17 mouse cellular contexts compared by ENCODE assay signal in the genomic region with DNA sequence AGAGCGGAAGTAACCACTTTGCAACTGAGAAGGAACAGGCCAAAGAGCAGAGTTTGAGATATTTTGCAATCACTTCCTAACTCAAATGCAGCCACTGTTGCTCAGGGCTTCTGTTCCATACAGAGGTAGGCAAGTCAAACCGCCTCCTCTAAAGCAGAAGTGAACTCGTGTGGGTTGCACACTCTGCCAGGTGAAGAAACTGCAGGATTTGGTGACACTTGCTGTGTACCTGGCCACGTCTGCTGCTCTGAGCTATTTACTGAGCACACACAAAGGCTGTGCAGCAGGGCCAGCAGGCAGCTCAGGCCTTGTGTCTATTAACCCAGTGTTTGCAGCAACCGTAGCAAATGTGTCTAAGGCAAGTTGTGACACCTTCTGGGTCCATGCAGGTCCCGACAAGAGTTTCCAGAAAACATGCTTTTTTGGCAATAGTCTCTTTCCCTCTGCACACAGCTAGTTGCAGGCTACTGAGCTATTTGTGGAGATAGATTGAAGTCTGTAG. TPM values are rescaled to one million over a fixed set of nuclear protein-coding genes. Genes with fewer than 3 reads are reported as not detected.
A peak's percentile ranks its signal among the peaks of the same experiment; 100 is the strongest.
DNase-seq lines count a peak whose midpoint lies in the region; ATAC-seq and TF ChIP-seq lines count a peak whose summit lies in the region.
"Had no signal": no experiment of that assay in that cellular context is flagged by ENCODE, and none has a peak within 500 bp of the region (broad histone marks: within the 10 kb centered on the region; RNA-seq: fewer than 3 reads in every experiment).

No protein-coding gene starts in this region.

- H3K4me2 ChIP-seq in embryonic facial prominence, embryonic 12.5 days (replicated peaks): no peak overlapping the region
- H3K4me2 ChIP-seq in midbrain, embryonic 11.5 days: no peak overlapping the region
- no peak overlapping the region for H3K4me2 ChIP-seq in midbrain, postnatal 0 days (ENCODE audit: low read depth, low read length, poor library complexity, severe bottlenecking)
- H3K4me2 ChIP-seq in liver, postnatal 0 days (ENCODE audit: low read depth, low read length): no peak overlapping the region
- no peak overlapping the region for H3K4me2 ChIP-seq in intestine, embryonic 16.5 days (ENCODE audit: low read depth, low read length)
- H3K4me2 ChIP-seq: heart, embryonic 15.5 days; midbrain, embryonic 12.5 days had no signal

- DNase-seq in embryonic facial prominence, embryonic 10.5 days (ENCODE audit: low spot score): no peak
- DNase-seq in midbrain, embryonic 11.5 days (ENCODE audit: low spot score, missing footprints): peak; percentile 72
- no peak for DNase-seq in midbrain, postnatal 0 days (ENCODE audit: low spot score)
- peak; percentile 48 for DNase-seq in liver, postnatal 0 days
- DNase-seq in testis, postnatal 10 days (ENCODE audit: low spot score): no peak
- no peak for DNase-seq in embryo, embryonic 10 days (ENCODE audit: low spot score)
- DNase-seq: adrenal gland, postnatal 25 days; cerebellum, postnatal 25 days; lung, postnatal 14 days; thymus, adult 18-20 months had no signal

- no peak overlapping the region for H3K4me3 ChIP-seq in embryonic facial prominence, embryonic 12.5 days
- no peak overlapping the region for H3K4me3 ChIP-seq in embryonic facial prominence, embryonic 10.5 days
- no peak overlapping the region for H3K4me3 ChIP-seq in midbrain, embryonic 11.5 days (ENCODE audit: low read depth, low read length)
- no peak overlapping the region for H3K4me3 ChIP-seq in midbrain, postnatal 0 days (ENCODE audit: low read depth, low read length)
- H3K4me3 ChIP-seq in liver, postnatal 0 days (ENCODE audit: low read depth, low read length): no peak overlapping the region
- H3K4me3 ChIP-seq in intestine, embryonic 16.5 days (ENCODE audit: low read length): no peak overlapping the region
- H3K4me3 ChIP-seq: heart, embryonic 15.5 days; midbrain, embryonic 12.5 days had no signal

- TF ChIP-seq CTCF in midbrain, postnatal 0 days (IDR thresholded peaks at IDR 0.05): no peak
- TF ChIP-seq CTCF in liver, postnatal 0 days (IDR thresholded peaks at IDR 0.05; ENCODE audit: low read depth): no peak

- 78% methylated on average over 6 of the region's 6 CpGs for WGBS in embryonic facial prominence, embryonic 12.5 days
- whole genome bisulfite sequencing in embryonic facial prominence, embryonic 10.5 days: 85% methylated on average over 6 of the region's 6 CpGs
- WGBS in midbrain, embryonic 11.5 days: 89% methylated on average over 6 of the region's 6 CpGs
- 87% methylated on average over 6 of the region's 6 CpGs for WGBS in midbrain, postnatal 0 days
- WGBS in liver, postnatal 0 days (ENCODE audit: insufficient replicate concordance): 41% methylated on average over 6 of the region's 6 CpGs
- WGBS in intestine, embryonic 16.5 days: 77% methylated on average over 6 of the region's 6 CpGs

- no peak overlapping the region for H3K9ac ChIP-seq in embryonic facial prominence, embryonic 12.5 days
- no peak overlapping the region for H3K9ac ChIP-seq in midbrain, embryonic 11.5 days (ENCODE audit: low read length)
- no peak overlapping the region for H3K9ac ChIP-seq in midbrain, postnatal 0 days (replicated peaks; ENCODE audit: low read length, poor library complexity, severe bottlenecking)
- H3K9ac ChIP-seq in liver, postnatal 0 days (replicated peaks): no peak overlapping the region
- H3K9ac ChIP-seq in intestine, embryonic 16.5 days (ENCODE audit: low read depth, low read length): no peak overlapping the region
- H3K9ac ChIP-seq: heart, embryonic 15.5 days; midbrain, embryonic 12.5 days had no signal

- H3K36me3 ChIP-seq in embryonic facial prominence, embryonic 12.5 days: no peaks in the 10 kb centered on the region
- H3K36me3 ChIP-seq in embryonic facial prominence, embryonic 10.5 days (replicated peaks): no peaks in the 10 kb centered on the region
- no peaks in the 10 kb centered on the region for H3K36me3 ChIP-seq in midbrain, embryonic 11.5 days (ENCODE audit: control insufficient read depth, insufficient read depth, low read length)
- H3K36me3 ChIP-seq in midbrain, postnatal 0 days (ENCODE audit: insufficient read depth, low read length): 0 out of 2 replicates have a peak, but pooled peaks cover 11% of the 10 kb centered on the region
- H3K36me3 ChIP-seq in liver, postnatal 0 days (replicated peaks; ENCODE audit: insufficient read depth, low read length): no peaks in the 10 kb centered on the region
- H3K36me3 ChIP-seq in intestine, embryonic 16.5 days (ENCODE audit: control insufficient read depth, insufficient read depth, low read length): no peaks in the 10 kb centered on the region
- H3K36me3 ChIP-seq: heart, embryonic 15.5 days; midbrain, embryonic 12.5 days had no signal

- no peaks in the 10 kb centered on the region for H3K9me3 ChIP-seq in embryonic facial prominence, embryonic 12.5 days
- H3K9me3 ChIP-seq in embryonic facial prominence, embryonic 10.5 days: no peaks in the 10 kb centered on the region
- H3K9me3 ChIP-seq in midbrain, embryonic 11.5 days (ENCODE audit: control insufficient read depth, low read length): no peaks in the 10 kb centered on the region
- H3K9me3 ChIP-seq in midbrain, postnatal 0 days (ENCODE audit: low read length): no peaks in the 10 kb centered on the region
- no peaks in the 10 kb centered on the region for H3K9me3 ChIP-seq in liver, postnatal 0 days (ENCODE audit: low read length)
- H3K9me3 ChIP-seq in intestine, embryonic 16.5 days (ENCODE audit: control insufficient read depth, low read length): no peaks in the 10 kb centered on the region
- H3K9me3 ChIP-seq: heart, embryonic 15.5 days; midbrain, embryonic 12.5 days had no signal

- peaks cover 6% of the 10 kb centered on the region for H3K4me1 ChIP-seq in embryonic facial prominence, embryonic 12.5 days
- peaks cover 26% of the 10 kb centered on the region for H3K4me1 ChIP-seq in embryonic facial prominence, embryonic 10.5 days
- no peaks in the 10 kb centered on the region; the same call in 1 of the 2 replicates for H3K4me1 ChIP-seq in midbrain, embryonic 11.5 days (ENCODE audit: control insufficient read depth, insufficient read depth, low read length)
- H3K4me1 ChIP-seq in midbrain, postnatal 0 days (ENCODE audit: insufficient read depth, low read length): 0 out of 2 replicates have a peak, but pooled peaks cover 3% of the 10 kb centered on the region
- 0 out of 2 replicates have a peak, but pooled peaks cover 4% of the 10 kb centered on the region for H3K4me1 ChIP-seq in liver, postnatal 0 days (ENCODE audit: insufficient read depth)
- H3K4me1 ChIP-seq in intestine, embryonic 16.5 days (ENCODE audit: control insufficient read depth, insufficient read depth, low read length): peaks cover 5% of the 10 kb centered on the region
- H3K4me1 ChIP-seq: heart, embryonic 15.5 days had no signal

- TF ChIP-seq EP300 in liver, postnatal 0 days (IDR thresholded peaks at IDR 0.05; ENCODE audit: low read depth): no peak

- H3K27ac ChIP-seq in embryonic facial prominence, embryonic 12.5 days: peak overlapping the region; percentile 41; the same call in 1 of the 2 replicates
- no peak overlapping the region for H3K27ac ChIP-seq in embryonic facial prominence, embryonic 10.5 days (replicated peaks)
- no peak overlapping the region for H3K27ac ChIP-seq in midbrain, embryonic 11.5 days (ENCODE audit: low read depth, low read length)
- H3K27ac ChIP-seq in midbrain, postnatal 0 days (ENCODE audit: low read depth, low read length): no peak overlapping the region
- H3K27ac ChIP-seq in liver, postnatal 0 days (ENCODE audit: low read depth): peak overlapping the region; percentile 26; the same call in 1 of the 2 replicates
- H3K27ac ChIP-seq in intestine, embryonic 16.5 days (ENCODE audit: low read length): no peak overlapping the region
- H3K27ac ChIP-seq: heart, embryonic 15.5 days; midbrain, embryonic 12.5 days had no signal

- H3K27me3 ChIP-seq in embryonic facial prominence, embryonic 12.5 days: peaks cover under 1% of the 10 kb centered on the region; the same call in 1 of the 2 replicates
- peaks cover 28% of the 10 kb centered on the region; the same call in 1 of the 2 replicates for H3K27me3 ChIP-seq in embryonic facial prominence, embryonic 10.5 days (replicated peaks; ENCODE audit: low read depth, poor library complexity, severe bottlenecking)
- no peaks in the 10 kb centered on the region for H3K27me3 ChIP-seq in midbrain, embryonic 11.5 days (ENCODE audit: control insufficient read depth, insufficient read depth, low read length)
- no peaks in the 10 kb centered on the region for H3K27me3 ChIP-seq in midbrain, postnatal 0 days (ENCODE audit: insufficient read depth, low read length)
- no peaks in the 10 kb centered on the region for H3K27me3 ChIP-seq in liver, postnatal 0 days (ENCODE audit: insufficient read depth, low read length)
- H3K27me3 ChIP-seq in intestine, embryonic 16.5 days (replicated peaks; ENCODE audit: control insufficient read depth, insufficient read depth, low read length): no peaks in the 10 kb centered on the region; the same call in 1 of the 2 replicates

- no peak for ATAC-seq in embryonic facial prominence, embryonic 12.5 days (ENCODE audit: insufficient number of reproducible peaks, insufficient read depth, low FRiP score, low TSS enrichment)
- no peak for ATAC-seq in midbrain, embryonic 11.5 days (ENCODE audit: low FRiP score)
- no peak for ATAC-seq in midbrain, postnatal 0 days (ENCODE audit: low FRiP score)
- ATAC-seq in liver, postnatal 0 days: peak; percentile 49
- ATAC-seq in intestine, embryonic 16.5 days: no peak
- ATAC-seq: inflammation-experienced regulatory T-cells, adult 6 months had no signal

RNA-seq across cellular contexts. Expression of gene Kcnip3, which starts 15.7 kb away (rescaled TPM):
- 2.2 TPM in 2 replicates for polyA plus RNA-seq in embryonic facial prominence, embryonic 12.5 days (2016; fragmentation: Nextera tagmentation; extraction: Ambion mirVana)
- 1.8 TPM in 2 replicates for polyA plus RNA-seq in embryonic facial prominence, embryonic 10.5 days (2016; fragmentation: Nextera tagmentation; extraction: Ambion mirVana)
- 3.9 and 4.4 TPM in 2 replicates for polyA plus RNA-seq in midbrain, embryonic 11.5 days (2014; fragmentation: Nextera tagmentation; extraction: Ambion mirVana)
- total RNA-seq in midbrain, postnatal 0 days (2014; rRNA removed): 24.6 and 33.2 TPM in 2 replicates
- polyA plus RNA-seq in midbrain, postnatal 0 days (2015; fragmentation: Nextera tagmentation; extraction: Ambion mirVana): 14.2 and 17.1 TPM in 2 replicates
- polyA plus RNA-seq in liver, postnatal 0 days (2015; fragmentation: Nextera tagmentation; extraction: Ambion mirVana): 0.23 and 0.43 TPM in 2 replicates
- 3.4 and 4.0 TPM in 2 replicates for polyA plus RNA-seq in intestine, embryonic 16.5 days (2015; fragmentation: Nextera tagmentation; extraction: Ambion mirVana)

RNA-seq across cellular contexts. Expression of gene Prom2, which starts 35.1 kb away (rescaled TPM):
- 1.4 and 1.8 TPM in 2 replicates for polyA plus RNA-seq in embryonic facial prominence, embryonic 12.5 days (2016; fragmentation: Nextera tagmentation; extraction: Ambion mirVana)
- polyA plus RNA-seq in embryonic facial prominence, embryonic 10.5 days (2016; fragmentation: Nextera tagmentation; extraction: Ambion mirVana): 3.0 and 3.3 TPM in 2 replicates
- polyA plus RNA-seq in midbrain, embryonic 11.5 days (2014; fragmentation: Nextera tagmentation; extraction: Ambion mirVana): 0.32 TPM in 1 of 2 replicates, not detected in the other
- total RNA-seq in midbrain, postnatal 0 days (2014; rRNA removed): 0.44 TPM in 1 of 2 replicates, not detected in the other
- polyA plus RNA-seq in midbrain, postnatal 0 days (2015; fragmentation: Nextera tagmentation; extraction: Ambion mirVana): 0.06 and 0.09 TPM in 2 replicates
- polyA plus RNA-seq in liver, postnatal 0 days (2015; fragmentation: Nextera tagmentation; extraction: Ambion mirVana): not detected in 2 replicates
- polyA plus RNA-seq in intestine, embryonic 16.5 days (2015; fragmentation: Nextera tagmentation; extraction: Ambion mirVana): 0.56 and 0.58 TPM in 2 replicates
- total RNA-seq: gastrocnemius, postnatal 4 days had no signal
- polyA plus RNA-seq: forebrain, embryonic 16.5 days had no signal

Comparison
In these comparisons a context has a peak if more than half of its experiments do, and no peak if none do; other contexts are left out.
1. H3K27ac ChIP-seq: peak in embryonic facial prominence, embryonic 12.5 days (single experiment) and liver, postnatal 0 days (single experiment); none in embryonic facial prominence, embryonic 10.5 days (single experiment), midbrain, embryonic 11.5 days (single experiment), midbrain, postnatal 0 days (single experiment) and intestine, embryonic 16.5 days (single experiment).
2. DNase-seq: peak in midbrain, embryonic 11.5 days (single experiment) and liver, postnatal 0 days (single experiment); none in embryonic facial prominence, embryonic 10.5 days (single experiment), midbrain, postnatal 0 days (single experiment), testis, postnatal 10 days (single experiment) and embryo, embryonic 10 days (single experiment).